Mouse (Mus musculus) neural tube, embryonic 11.5 days (tissue): ENCODE results near the gene Tmem229a. TPM values are rescaled to one million over a fixed set of nuclear protein-coding genes. Genes with fewer than 3 reads are reported as not detected.

ENCODE experiments used
- ATAC-seq: fragments of 200-750 bp; cut with Nextera tagmentation; 2 replicates; pipeline ENCODE4 v1.8.0; 2017; ENCODE audit warnings: moderate number of reproducible peaks, mild to moderate bottlenecking, moderate TSS enrichment, moderate library complexity; ENCODE audit not compliant: insufficient read depth, low FRiP score, low TSS enrichment
- DNase-seq: peaks from one replicate; pipeline ENCODE4 v3.0.0-alpha.2; 2015; ENCODE audit warnings: low spot score
- H3K27ac ChIP-seq: fragments of 300-500 bp; sonication (generic); 2 replicates; pipeline ENCODE4 v1.5.1; 2014; ENCODE audit warnings: low read depth, mild to moderate bottlenecking, low read length
- H3K27me3 ChIP-seq: fragments of 300-500 bp; sonication (generic); 2 replicates; pipeline ENCODE4 v1.6.1; 2014; ENCODE audit warnings: mild to moderate bottlenecking, low read length, mixed read lengths; ENCODE audit not compliant: control insufficient read depth, insufficient read depth
- H3K36me3 ChIP-seq: fragments of 300-500 bp; sonication (generic); 2 replicates; pipeline ENCODE4 v1.6.1; 2014; ENCODE audit warnings: mild to moderate bottlenecking, low read length, moderate library complexity, mixed read lengths; ENCODE audit not compliant: control insufficient read depth, insufficient read depth
- H3K4me1 ChIP-seq: fragments of 300-500 bp; sonication (generic); 2 replicates; pipeline ENCODE4 v1.6.1; 2014; ENCODE audit warnings: low read length, mixed read lengths; ENCODE audit not compliant: control insufficient read depth, insufficient read depth
- H3K4me2 ChIP-seq: fragments of 300-500 bp; sonication (generic); 2 replicates; pipeline ENCODE4 v1.6.1; 2014; ENCODE audit warnings: low read depth, mild to moderate bottlenecking, moderate library complexity
- H3K4me3 ChIP-seq: fragments of 300-500 bp; sonication (generic); 2 replicates; pipeline ENCODE4 v1.5.1; 2014; ENCODE audit warnings: low read depth, low read length
- H3K9ac ChIP-seq: fragments of 300-500 bp; sonication (generic); 2 replicates; pipeline ENCODE4 v1.6.1; 2014; ENCODE audit warnings: mild to moderate bottlenecking, low read length
- H3K9me3 ChIP-seq: fragments of 300-500 bp; sonication (generic); 2 replicates; pipeline ENCODE4 v1.6.1; 2016; ENCODE audit warnings: low read length; ENCODE audit not compliant: control insufficient read depth
- WGBS: fragments of 180-500 bp; shearing (Covaris S2); extraction: QIAGEN DNeasy Blood & Tissue Kit; methylation state at CpG from one replicate; pipeline ENCODE4 v1.1.7; 2014; 5-methylcytosine and 5-hydroxymethylcytosine counted together
- polyA plus RNA-seq: library from polyadenylated mRNA; unstranded; fragments of >200 nt; fragmentation: Nextera tagmentation; extraction: Ambion mirVana; gene quantifications from 2 replicates; pipeline ENCODE4 v1.2.1, GENCODE M21; 2014

Gene Tmem229a
- polyA plus RNA-seq, 1 experiment from 2014 or later: 1.6 TPM

DNA sequence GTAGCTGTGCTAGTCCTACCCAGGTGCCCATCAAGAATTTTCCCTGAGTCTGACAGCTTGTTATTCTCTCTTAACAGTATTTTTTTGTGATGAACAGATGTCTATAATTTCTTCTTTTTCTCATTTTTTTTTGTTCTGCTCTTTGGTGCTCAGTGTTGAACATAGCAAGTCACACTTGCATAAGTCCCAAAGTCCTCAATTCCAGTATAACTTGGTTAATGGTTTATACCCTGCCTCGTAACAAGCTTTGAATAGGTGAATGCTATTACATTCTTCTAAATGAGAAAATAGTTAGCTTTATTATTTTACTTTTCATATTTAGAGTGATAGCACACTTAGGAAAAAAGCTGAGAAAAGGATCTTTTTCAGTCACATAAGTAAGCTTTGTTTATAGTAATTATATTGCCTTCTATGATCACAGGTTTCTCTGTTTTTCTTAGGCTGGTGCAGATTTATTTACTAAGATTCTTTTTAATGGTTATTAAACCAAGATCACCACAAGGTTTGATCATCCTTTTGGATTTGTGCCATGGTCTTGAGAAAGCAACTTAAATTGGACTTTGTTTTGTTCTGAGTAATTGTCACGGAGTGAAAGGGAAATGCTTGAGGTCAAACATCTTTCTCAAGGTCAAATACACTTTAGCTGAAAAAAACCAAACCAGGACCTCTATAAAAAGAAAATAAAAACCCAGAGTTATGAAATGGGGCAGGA is 45.9 kb downstream of the Tmem229a start:
- 80% methylated on average over 2 of the region's 2 CpGs for WGBS
- H3K4me1 ChIP-seq: no peaks in the 10 kb centered on the region
- H3K36me3 ChIP-seq: no peaks in the 10 kb centered on the region
- DNase-seq (no peak), ATAC-seq (no peak)
- no peak overlapping the region for H3K4me2 ChIP-seq
- H3K27me3 ChIP-seq: no peaks in the 10 kb centered on the region
- no peak overlapping the region for H3K9ac ChIP-seq
- no peak overlapping the region for H3K27ac ChIP-seq
- H3K9me3 ChIP-seq: no peaks in the 10 kb centered on the region
- no peak overlapping the region for H3K4me3 ChIP-seq

GRCm38 (mm10) chr6:24907824-24908223 is 48.3 kb downstream of the Tmem229a start:
- Histone ChIP-seq H3K9me3 (no peaks in the 10 kb centered on the region), H3K4me1 (no peaks in the 10 kb centered on the region), H3K4me3 (no peak overlapping the region), H3K36me3 (no peaks in the 10 kb centered on the region), H3K4me2 (no peak overlapping the region), H3K9ac (no peak overlapping the region), H3K27ac (no peak overlapping the region), H3K27me3 (no peaks in the 10 kb centered on the region)
- DNase-seq (no peak), ATAC-seq (no peak)
- 85% methylated on average over 2 of the region's 2 CpGs for WGBS

- Histone ChIP-seq H3K4me3 (no peak overlapping the region), H3K27ac (no peak overlapping the region), H3K9me3 (no peaks in the 10 kb centered on the region), H3K9ac (no peak overlapping the region), H3K4me1 (no peaks in the 10 kb centered on the region), H3K4me2 (no peak overlapping the region), H3K36me3 (no peaks in the 10 kb centered on the region), H3K27me3 (no peaks in the 10 kb centered on the region)
- DNase-seq (no peak), ATAC-seq (no peak)
- WGBS: 83% methylated on average over 3 of the region's 3 CpGs
These were observed 51.0 kb downstream of the Tmem229a start for GRCm38 (mm10) chr6:24905101-24905500.

Other genes with a start within 250 kb of the Tmem229a start
- not detected in 2 replicates for gene Hyal6, start 223.1 kb downstream of the Tmem229a start, polyA plus RNA-seq
- gene Hyal4, start 208.0 kb downstream of the Tmem229a start, polyA plus RNA-seq: not detected in 2 replicates
- not detected in 2 replicates for gene Spam1, start 165.1 kb downstream of the Tmem229a start, polyA plus RNA-seq
- not detected in 2 replicates for gene Hyal5, start 98.3 kb downstream of the Tmem229a start, polyA plus RNA-seq